Mouse (Mus musculus): ENCODE data around the gene Reg3d. TPM values are rescaled to one million over a fixed set of nuclear protein-coding genes. Genes with fewer than 3 reads are reported as not detected.
"Not testable (repeated sequence)": the region's sequence is repeated elsewhere in the genome, so short reads cannot be mapped to it uniquely, and the experiment has no call there.

Reg3d gene
- not detected in 2 replicates for polyA plus RNA-seq (2015; fragmentation: Nextera tagmentation; extraction: Ambion mirVana)

GRCm38 (mm10) chr6:78378765-78379164 is at the start of gene Reg3d:
Reg3d (minus strand) TSS chr6:78378865.
- no peaks in the 10 kb centered on the region for H3K27me3 ChIP-seq (replicated peaks; ENCODE audit: control insufficient read depth, insufficient read depth, low read length)
- no peak within 1 kb of the TSS for H3K9ac ChIP-seq (ENCODE audit: low read depth, low read length)
- no peak for ATAC-seq
- no peaks in the 10 kb centered on the region for H3K4me1 ChIP-seq (replicated peaks; ENCODE audit: control insufficient read depth, insufficient read depth, low read length)
- H3K9me3 ChIP-seq (ENCODE audit: control insufficient read depth) = no peaks in the 10 kb centered on the region
- no peak within 1 kb of the TSS for H3K27ac ChIP-seq (ENCODE audit: low read depth, low read length)
- no peak for TF ChIP-seq CTCF (IDR thresholded peaks at IDR 0.05; ENCODE audit: low read depth)
- H3K4me3 ChIP-seq (ENCODE audit: low read depth, low read length) = no peak within 1 kb of the TSS
- no peaks in the 10 kb centered on the region for H3K36me3 ChIP-seq (ENCODE audit: control insufficient read depth, insufficient read depth)
- WGBS = 70% methylated on average over 2 of the region's 2 CpGs
- no peak within 1 kb of the TSS for H3K4me2 ChIP-seq (replicated peaks; ENCODE audit: low read depth)

GRCm38 (mm10) chr6:78425497-78425896 is 46.8 kb upstream of the Reg3d start:
- H3K36me3 ChIP-seq (ENCODE audit: control insufficient read depth, insufficient read depth) = no peaks in the 10 kb centered on the region
- WGBS = 39% methylated on average over 3 of the region's 3 CpGs
- no peak overlapping the region for H3K4me2 ChIP-seq (replicated peaks; ENCODE audit: low read depth)
- no peak overlapping the region for H3K9ac ChIP-seq (ENCODE audit: low read depth, low read length)
- H3K4me3 ChIP-seq (ENCODE audit: low read depth, low read length) = no peak overlapping the region
- no peak overlapping the region for H3K27ac ChIP-seq (ENCODE audit: low read depth, low read length)
- no peaks in the 10 kb centered on the region for H3K4me1 ChIP-seq (replicated peaks; ENCODE audit: control insufficient read depth, insufficient read depth, low read length)
- H3K27me3 ChIP-seq (replicated peaks; ENCODE audit: control insufficient read depth, insufficient read depth, low read length) = no peaks in the 10 kb centered on the region
- no peak for TF ChIP-seq CTCF (IDR thresholded peaks at IDR 0.05; ENCODE audit: low read depth)
- no peaks in the 10 kb centered on the region; the same call in 1 of the 2 replicates for H3K9me3 ChIP-seq (ENCODE audit: control insufficient read depth)
- no peak for ATAC-seq

- H3K4me1 ChIP-seq (replicated peaks; ENCODE audit: control insufficient read depth, insufficient read depth, low read length); H3K27me3 ChIP-seq (replicated peaks; ENCODE audit: control insufficient read depth, insufficient read depth, low read length); H3K4me2 ChIP-seq (replicated peaks; ENCODE audit: low read depth); H3K27ac ChIP-seq (ENCODE audit: low read depth, low read length); ATAC-seq; H3K4me3 ChIP-seq (ENCODE audit: low read depth, low read length); H3K36me3 ChIP-seq (ENCODE audit: control insufficient read depth, insufficient read depth); H3K9me3 ChIP-seq (ENCODE audit: control insufficient read depth); H3K9ac ChIP-seq (ENCODE audit: low read depth, low read length): not testable (repeated sequence)
Observed at GRCm38 (mm10) chr6:78422411-78422810, 43.7 kb upstream of the Reg3d start, which contains the start of gene Reg1. Reg1 (plus strand) TSS chr6:78422711.

GRCm38 (mm10) chr6:78395323-78395722 is 16.7 kb upstream of the Reg3d start, which contains the start of gene Reg2:
Reg2 (plus strand) TSS chr6:78395623.
- not testable (repeated sequence) for H3K27me3 ChIP-seq (replicated peaks; ENCODE audit: control insufficient read depth, insufficient read depth, low read length); H3K27ac ChIP-seq (ENCODE audit: low read depth, low read length); H3K4me3 ChIP-seq (ENCODE audit: low read depth, low read length); H3K36me3 ChIP-seq (ENCODE audit: control insufficient read depth, insufficient read depth); ATAC-seq; H3K4me2 ChIP-seq (replicated peaks; ENCODE audit: low read depth); H3K9me3 ChIP-seq (ENCODE audit: control insufficient read depth); H3K4me1 ChIP-seq (replicated peaks; ENCODE audit: control insufficient read depth, insufficient read depth, low read length); H3K9ac ChIP-seq (ENCODE audit: low read depth, low read length)
- 94% methylated on average over 4 of the region's 17 CpGs for WGBS

- ATAC-seq = no peak
- Histone ChIP-seq H3K36me3 (ENCODE audit: control insufficient read depth, insufficient read depth) (no peaks in the 10 kb centered on the region), H3K4me3 (ENCODE audit: low read depth, low read length) (no peak overlapping the region), H3K27ac (ENCODE audit: low read depth, low read length) (no peak overlapping the region), H3K9ac (ENCODE audit: low read depth, low read length) (no peak overlapping the region), H3K4me2 (replicated peaks; ENCODE audit: low read depth) (no peak overlapping the region), H3K9me3 (ENCODE audit: control insufficient read depth) (no peaks in the 10 kb centered on the region), H3K4me1 (replicated peaks; ENCODE audit: control insufficient read depth, insufficient read depth, low read length) (no peaks in the 10 kb centered on the region; the same call in 1 of the 2 replicates), H3K27me3 (replicated peaks; ENCODE audit: control insufficient read depth, insufficient read depth, low read length) (no peaks in the 10 kb centered on the region)
- no peak for TF ChIP-seq CTCF (IDR thresholded peaks at IDR 0.05; ENCODE audit: low read depth)
- WGBS = 75% methylated on average over 3 of the region's 3 CpGs
Observed at GRCm38 (mm10) chr6:78385609-78386008, 6.9 kb upstream of the Reg3d start.

- TF ChIP-seq CTCF (IDR thresholded peaks at IDR 0.05; ENCODE audit: low read depth) = no peak
- ATAC-seq = no peak
- no peaks in the 10 kb centered on the region for H3K9me3 ChIP-seq (ENCODE audit: control insufficient read depth)
Observed at GRCm38 (mm10) chr6:78380409-78380808, 1.7 kb upstream of the Reg3d start, which contains the start of gene Reg3a. Reg3a (plus strand) TSS chr6:78380709.

GRCm38 (mm10) chr6:78370357-78370756 is 8.3 kb downstream of the Reg3d start, which contains the start of gene Reg3b:
Reg3b (plus strand) TSS chr6:78370657.
- H3K4me1 ChIP-seq (replicated peaks; ENCODE audit: control insufficient read depth, insufficient read depth, low read length) = 0 out of 2 replicates have a peak, but pooled peaks cover 3% of the 10 kb centered on the region
- H3K27me3 ChIP-seq (replicated peaks; ENCODE audit: control insufficient read depth, insufficient read depth, low read length) = no peaks in the 10 kb centered on the region
- no peak within 1 kb of the TSS for H3K9ac ChIP-seq (ENCODE audit: low read depth, low read length)
- no peaks in the 10 kb centered on the region for H3K36me3 ChIP-seq (ENCODE audit: control insufficient read depth, insufficient read depth)
- H3K4me2 ChIP-seq (replicated peaks; ENCODE audit: low read depth) = no peak within 1 kb of the TSS
- no peak within 1 kb of the TSS for H3K4me3 ChIP-seq (ENCODE audit: low read depth, low read length)
- TF ChIP-seq CTCF (IDR thresholded peaks at IDR 0.05; ENCODE audit: low read depth) = no peak
- ATAC-seq = no peak
- 34% methylated on average over 2 of the region's 2 CpGs for WGBS
- H3K9me3 ChIP-seq (ENCODE audit: control insufficient read depth) = no peaks in the 10 kb centered on the region
- no peak within 1 kb of the TSS for H3K27ac ChIP-seq (ENCODE audit: low read depth, low read length)

More at GRCm38 (mm10) chr6:78380409-78380808, 1.7 kb upstream of the Reg3d start, which contains the start of gene Reg3a:
- Histone ChIP-seq H3K36me3 (ENCODE audit: control insufficient read depth, insufficient read depth) (no peaks in the 10 kb centered on the region), H3K9ac (ENCODE audit: low read depth, low read length) (no peak within 1 kb of the TSS), H3K27ac (ENCODE audit: low read depth, low read length) (no peak within 1 kb of the TSS), H3K4me3 (ENCODE audit: low read depth, low read length) (no peak within 1 kb of the TSS), H3K4me2 (replicated peaks; ENCODE audit: low read depth) (no peak within 1 kb of the TSS), H3K27me3 (replicated peaks; ENCODE audit: control insufficient read depth, insufficient read depth, low read length) (no peaks in the 10 kb centered on the region), H3K4me1 (replicated peaks; ENCODE audit: control insufficient read depth, insufficient read depth, low read length) (no peaks in the 10 kb centered on the region; the same call in 1 of the 2 replicates)
